Mouse (Mus musculus) spleen, postnatal 10 days (tissue): Measurements from ENCODE around the gene Atf4.
A peak's percentile ranks its signal among the peaks of the same experiment; 100 is the strongest.

ENCODE experiments used
- DNase-seq, 2 experiments: peaks; one replicate each; pipeline ENCODE4 v3.0.0; 2021 to 2022; ENCODE audit warnings: low spot score in 2 of 2

Gene Atf4

GRCm38 (mm10) chr15:80254847-80255645, at the start of gene Atf4:
Gene Atf4 (plus strand): TSS chr15:80255184.
- DNase-seq: peak; percentile 96 to 98

GRCm38 (mm10) chr15:80206057-80206565, 48.9 kb upstream of the Atf4 start:
- no peak for DNase-seq

- no peak for DNase-seq
Measured at GRCm38 (mm10) chr15:80208446-80208845, 46.5 kb upstream of the Atf4 start.

GRCm38 (mm10) chr15:80213688-80214087, 41.3 kb upstream of the Atf4 start:
- no peak for DNase-seq

- DNase-seq: peak in 1 of 2 experiments; percentile 59
Measured at GRCm38 (mm10) chr15:80215716-80216479, 39.1 kb upstream of the Atf4 start.

- no peak for DNase-seq
Measured at GRCm38 (mm10) chr15:80216480-80216820, 38.5 kb upstream of the Atf4 start.

GRCm38 (mm10) chr15:80217476-80217875, 37.5 kb upstream of the Atf4 start:
- no peak for DNase-seq

- peak in 1 of 2 experiments; percentile 43 for DNase-seq
Measured at GRCm38 (mm10) chr15:80219211-80219610, 35.8 kb upstream of the Atf4 start.

- no peak for DNase-seq
Measured at GRCm38 (mm10) chr15:80219705-80220657, 35.0 kb upstream of the Atf4 start.

- no peak for DNase-seq
Measured at GRCm38 (mm10) chr15:80221031-80221430, 34.0 kb upstream of the Atf4 start.

GRCm38 (mm10) chr15:80223751-80224150, 31.2 kb upstream of the Atf4 start:
- DNase-seq: no peak

- DNase-seq: peak; percentile 80 to 91
Measured at GRCm38 (mm10) chr15:80225208-80225607, 29.8 kb upstream of the Atf4 start.

GRCm38 (mm10) chr15:80225796-80226195, 29.2 kb upstream of the Atf4 start:
- peak; percentile 64 to 85 for DNase-seq

- DNase-seq: no peak
Measured at GRCm38 (mm10) chr15:80228071-80228800, 26.7 kb upstream of the Atf4 start.

GRCm38 (mm10) chr15:80232331-80232730, 22.7 kb upstream of the Atf4 start:
- DNase-seq: no peak

- DNase-seq: no peak
Measured at GRCm38 (mm10) chr15:80233053-80233452, 21.9 kb upstream of the Atf4 start.

- DNase-seq: peak; percentile 98 to 99
Measured at GRCm38 (mm10) chr15:80233733-80234509, 21.1 kb upstream of the Atf4 start, which contains the start of gene Mief1. Gene Mief1 (plus strand): TSS chr15:80234018.

GRCm38 (mm10) chr15:80235535-80235934, 19.4 kb upstream of the Atf4 start, which contains the start of gene AC140267.1:
Gene AC140267.1 (plus strand): TSS chr15:80235835.
- no peak for DNase-seq

- DNase-seq: no peak
Measured at GRCm38 (mm10) chr15:80248135-80248534, 6.8 kb upstream of the Atf4 start.

- no peak for DNase-seq
Measured at GRCm38 (mm10) chr15:80248596-80248995, 6.4 kb upstream of the Atf4 start.
